Mouse (Mus musculus): ENCODE measurements around the gene Haus6. TPM values are rescaled to one million over a fixed set of nuclear protein-coding genes. Genes with fewer than 3 reads are reported as not detected.

The Haus6 gene
- total and polyA plus RNA-seq, 3 experiments = 23.4 to 35.9 (median 26.3) TPM

DNA sequence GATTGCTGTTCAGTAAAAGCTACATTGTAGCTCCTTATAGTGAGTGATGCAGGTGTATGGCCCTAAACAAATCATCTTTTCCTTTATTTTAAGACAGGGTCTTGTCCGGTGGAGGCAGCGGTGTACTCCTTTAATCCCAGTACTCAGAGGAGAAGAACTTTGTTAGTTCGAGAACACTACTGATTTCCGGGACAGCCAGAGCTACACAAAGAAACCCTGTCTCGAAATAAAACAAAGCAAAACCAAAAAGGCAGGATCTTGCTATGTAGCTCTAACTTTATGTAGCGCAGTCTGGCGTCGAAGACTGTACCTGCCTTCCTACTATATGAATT is 400 bp upstream of the Haus6 start:
- Histone ChIP-seq H3K4me3 (replicated peaks in 1 of 3; ENCODE audit: low read depth in 2 of 3, low read length in 2 of 3, poor library complexity in 1 of 3) (peak overlapping the region; percentile 69 to 99 (median 83)), H3K9me3 (replicated peaks; ENCODE audit: low read length) (no peaks in the 10 kb centered on the region), H3K36me3 (replicated peaks in 1 of 2; ENCODE audit: control insufficient read depth in 1 of 2, insufficient read depth in 1 of 2, low read length in 1 of 2) (peaks cover 0 to 13% of the 10 kb centered on the region in 2 experiments), H3K9ac (ENCODE audit: insufficient read depth, low read depth) (peak overlapping the region; percentile 93), H3K79me2 (replicated peaks; ENCODE audit: control insufficient read depth, extremely low read depth, insufficient read depth, poor library complexity, severe bottlenecking) (peaks cover 41% of the 10 kb centered on the region), H3K27ac (ENCODE audit: insufficient read depth, low read depth) (peak overlapping the region; percentile 63; the same call in 1 of the 2 replicates), H3K4me2 (ENCODE audit: insufficient read depth, low read depth, poor library complexity, severe bottlenecking) (peak overlapping the region; percentile 77), H3K27me3 (replicated peaks) (no peaks in the 10 kb centered on the region), H3K4me1 (ENCODE audit: control insufficient read depth in 1 of 2, insufficient read depth in 2 of 2) (peaks cover 3 to 25% of the 10 kb centered on the region in 2 experiments; a peak in 3 of 4 replicates)
- peak; percentile 37; the same call in 1 of the 2 replicates for TF ChIP-seq EP300 (IDR thresholded peaks at IDR 0.05; ENCODE audit: low read length)
- no peak for TF ChIP-seq CTCF (conservative IDR thresholded peaks at IDR 0.05 in 1 of 2, IDR thresholded peaks at IDR 0.05 in 1 of 2; ENCODE audit: low read depth in 2 of 2, low read length in 2 of 2)
- TF ChIP-seq USF2 (conservative IDR thresholded peaks at IDR 0.05; ENCODE audit: low read depth, low read length) = no peak
- TF ChIP-seq SMC3 (IDR thresholded peaks at IDR 0.05; ENCODE audit: low read depth, low read length) = peak; percentile 5
- 0 out of 2 replicates have a peak, but pooled peaks have one; percentile 1 for TF ChIP-seq BHLHE40 (IDR thresholded peaks at IDR 0.05; ENCODE audit: low read depth, low read length)
- TF ChIP-seq ZMIZ1 (IDR thresholded peaks at IDR 0.05; ENCODE audit: low read depth, low read length) = no peak
- TF ChIP-seq JUND (conservative IDR thresholded peaks at IDR 0.05; ENCODE audit: low read depth, low read length) = peak; percentile 35; the same call in 1 of the 2 replicates
- TF ChIP-seq POLR2AphosphoS2 (IDR thresholded peaks at IDR 0.05; ENCODE audit: low read depth, low read length) = peak; percentile 66; the same call in 1 of the 2 replicates
- no peak for TF ChIP-seq IRF4 (IDR thresholded peaks at IDR 0.05; ENCODE audit: low read depth, low read length)
- TF ChIP-seq MEF2A (IDR thresholded peaks at IDR 0.05; ENCODE audit: borderline replicate concordance, low read depth, low read length) = 0 out of 2 replicates have a peak, but pooled peaks have one; percentile 7
- no peak for DNase-seq (ENCODE audit: extremely low read depth)
- in situ Hi-C loops (cut with MboI; ENCODE audit: low pct_ligation_motif_present, low pct_unique_long_range_greater_than_20kb, low sequenced_read_pairs) (no loop called here), dilution Hi-C loops (cut with MboI; ENCODE audit: extremely low pct_ligation_motif_present, extremely low pct_unique_long_range_greater_than_20kb, low sequenced_read_pairs) (no loop called here)

DNA sequence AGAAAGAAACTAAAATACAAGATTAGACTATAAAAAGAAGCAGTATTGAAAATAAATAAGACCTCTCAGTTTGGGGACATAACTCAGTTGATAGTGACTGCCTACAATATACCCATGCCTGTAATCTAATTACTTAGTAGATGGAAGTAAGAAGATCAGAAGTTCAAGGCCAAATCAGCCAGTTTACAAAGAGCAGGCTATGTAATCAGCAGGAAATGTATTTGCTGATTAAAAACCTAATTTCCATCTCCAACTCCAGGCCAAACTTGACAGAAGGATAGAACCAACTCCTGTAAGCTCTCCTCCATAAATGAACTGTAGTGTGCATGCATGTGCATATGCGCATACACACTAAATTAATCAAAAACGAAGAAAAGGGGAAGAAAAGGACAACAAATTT is 20.6 kb downstream of the Haus6 start:
- Histone ChIP-seq H3K4me2 (ENCODE audit: insufficient read depth, low read depth, poor library complexity, severe bottlenecking) (no peak overlapping the region), H3K4me1 (ENCODE audit: control insufficient read depth in 1 of 2, insufficient read depth in 2 of 2) (no peaks in the 10 kb centered on the region), H3K27me3 (replicated peaks) (no peaks in the 10 kb centered on the region), H3K9ac (ENCODE audit: insufficient read depth, low read depth) (no peak overlapping the region), H3K79me2 (replicated peaks; ENCODE audit: control insufficient read depth, extremely low read depth, insufficient read depth, poor library complexity, severe bottlenecking) (peaks cover 3% of the 10 kb centered on the region; the same call in 1 of the 2 replicates), H3K9me3 (replicated peaks; ENCODE audit: low read length) (no peaks in the 10 kb centered on the region), H3K27ac (ENCODE audit: insufficient read depth, low read depth) (no peak overlapping the region), H3K36me3 (replicated peaks in 1 of 2; ENCODE audit: control insufficient read depth in 1 of 2, insufficient read depth in 1 of 2, low read length in 1 of 2) (peaks cover 26 to 83% of the 10 kb centered on the region in 2 experiments), H3K4me3 (replicated peaks in 1 of 3; ENCODE audit: low read depth in 2 of 3, low read length in 2 of 3, poor library complexity in 1 of 3) (no peak overlapping the region)
- dilution Hi-C loops (cut with MboI; ENCODE audit: extremely low pct_ligation_motif_present, extremely low pct_unique_long_range_greater_than_20kb, low sequenced_read_pairs) (no loop called here), in situ Hi-C loops (cut with MboI; ENCODE audit: low pct_ligation_motif_present, low pct_unique_long_range_greater_than_20kb, low sequenced_read_pairs) (no loop called here)
- no peak for DNase-seq (ENCODE audit: extremely low read depth)
- TF ChIP-seq MYC (IDR thresholded peaks at IDR 0.05; ENCODE audit: low read depth, low read length) (no peak), CHD1 (IDR thresholded peaks at IDR 0.05; ENCODE audit: low read depth, low read length) (no peak), UBTF (IDR thresholded peaks at IDR 0.05; ENCODE audit: low read depth, low read length) (no peak), MXI1 (IDR thresholded peaks at IDR 0.05; ENCODE audit: low read depth, low read length) (no peak)

DNA sequence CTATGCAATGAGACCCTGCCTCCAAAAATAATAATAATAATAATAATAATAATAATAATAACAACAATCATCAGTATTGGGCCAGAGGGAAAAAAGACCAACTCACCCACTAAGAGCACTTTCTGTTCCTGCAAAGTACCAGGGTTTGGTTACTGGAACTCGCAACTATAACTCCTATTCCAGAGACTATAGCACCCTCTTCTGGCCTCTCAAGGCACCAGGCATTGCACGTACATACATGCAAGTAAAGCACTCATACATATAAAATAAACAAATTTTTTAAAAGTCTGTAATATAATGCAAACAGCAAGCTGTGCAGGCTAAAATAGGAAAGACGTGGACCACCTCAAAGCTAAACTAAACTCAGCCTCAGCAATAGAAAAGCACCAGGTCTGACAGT is 23.6 kb downstream of the Haus6 start:
- Histone ChIP-seq H3K9ac (ENCODE audit: insufficient read depth, low read depth) (no peak overlapping the region), H3K4me1 (ENCODE audit: control insufficient read depth in 1 of 2, insufficient read depth in 2 of 2) (no peaks in the 10 kb centered on the region), H3K27me3 (replicated peaks) (no peaks in the 10 kb centered on the region), H3K9me3 (replicated peaks; ENCODE audit: low read length) (no peaks in the 10 kb centered on the region), H3K4me2 (ENCODE audit: insufficient read depth, low read depth, poor library complexity, severe bottlenecking) (no peak overlapping the region), H3K36me3 (replicated peaks in 1 of 2; ENCODE audit: control insufficient read depth in 1 of 2, insufficient read depth in 1 of 2, low read length in 1 of 2) (peaks cover 29 to 90% of the 10 kb centered on the region in 2 experiments), H3K27ac (ENCODE audit: insufficient read depth, low read depth) (no peak overlapping the region), H3K79me2 (replicated peaks; ENCODE audit: control insufficient read depth, extremely low read depth, insufficient read depth, poor library complexity, severe bottlenecking) (peaks cover 3% of the 10 kb centered on the region; the same call in 1 of the 2 replicates), H3K4me3 (replicated peaks in 1 of 3; ENCODE audit: low read depth in 2 of 3, low read length in 2 of 3, poor library complexity in 1 of 3) (no peak overlapping the region)
- TF ChIP-seq ZMIZ1 (IDR thresholded peaks at IDR 0.05; ENCODE audit: low read depth, low read length) = no peak
- peak in 1 of 2 experiments; percentile 66; a peak in 2 of 4 replicates for TF ChIP-seq CTCF (conservative IDR thresholded peaks at IDR 0.05 in 1 of 2, IDR thresholded peaks at IDR 0.05 in 1 of 2; ENCODE audit: low read depth in 2 of 2, low read length in 2 of 2)
- peak; percentile 59 for TF ChIP-seq RAD21 (IDR thresholded peaks at IDR 0.05; ENCODE audit: low read depth, low read length)
- TF ChIP-seq SMC3 (IDR thresholded peaks at IDR 0.05; ENCODE audit: low read depth, low read length) = peak; percentile 51
- no peak for DNase-seq (ENCODE audit: extremely low read depth)
- in situ Hi-C loops (cut with MboI; ENCODE audit: low pct_ligation_motif_present, low pct_unique_long_range_greater_than_20kb, low sequenced_read_pairs) (no loop called here), dilution Hi-C loops (cut with MboI; ENCODE audit: extremely low pct_ligation_motif_present, extremely low pct_unique_long_range_greater_than_20kb, low sequenced_read_pairs) (no loop called here)

All from CH12.LX (cell line).